Mouse (Mus musculus): ENCODE measurements around the gene Rab8b. TPM values are rescaled to one million over a fixed set of nuclear protein-coding genes. Genes with fewer than 3 reads are reported as not detected.
"Not testable (repeated sequence)": the region's sequence is repeated elsewhere in the genome, so short reads cannot be mapped to it uniquely, and the experiment has no call there.

Rab8b gene
- total RNA-seq, 2 experiments from 2014 or later, result 48.8 to 78.3 TPM

GRCm38 (mm10) chr9:66887960-66888610 lies 31.4 kb downstream of the Rab8b start:
- ATAC-seq (replicated peaks; ENCODE audit: poor library complexity), result peak; percentile 38; the same call in 1 of the 2 replicates

- no peak for ATAC-seq (replicated peaks; ENCODE audit: poor library complexity)
Measured at GRCm38 (mm10) chr9:66887301-66887902, 32.1 kb downstream of the Rab8b start.

GRCm38 (mm10) chr9:66886818-66887217 lies 32.7 kb downstream of the Rab8b start:
- peak; percentile 61 for ATAC-seq (replicated peaks; ENCODE audit: poor library complexity)

GRCm38 (mm10) chr9:66886366-66886765 lies 33.1 kb downstream of the Rab8b start:
- no peak for ATAC-seq (replicated peaks; ENCODE audit: poor library complexity)

GRCm38 (mm10) chr9:66884609-66885008 lies 34.9 kb downstream of the Rab8b start:
- no peak for ATAC-seq (replicated peaks; ENCODE audit: poor library complexity)

GRCm38 (mm10) chr9:66883500-66883899 lies 36.0 kb downstream of the Rab8b start:
- ATAC-seq (replicated peaks; ENCODE audit: poor library complexity), result 0 out of 2 replicates have a peak, but pooled peaks have one; percentile 20

GRCm38 (mm10) chr9:66882406-66882821 lies 37.1 kb downstream of the Rab8b start:
- peak; percentile 59 for ATAC-seq (replicated peaks; ENCODE audit: poor library complexity)

- ATAC-seq (replicated peaks; ENCODE audit: poor library complexity), result peak; percentile 51
Measured at GRCm38 (mm10) chr9:66881858-66882257, 37.6 kb downstream of the Rab8b start.

- ATAC-seq (replicated peaks; ENCODE audit: poor library complexity), result no peak
Measured at GRCm38 (mm10) chr9:66880752-66881151, 38.7 kb downstream of the Rab8b start.

- ATAC-seq (replicated peaks; ENCODE audit: poor library complexity), result peak; percentile 45
Measured at GRCm38 (mm10) chr9:66879486-66879885, 40.0 kb downstream of the Rab8b start.

- no peak for ATAC-seq (replicated peaks; ENCODE audit: poor library complexity)
Measured at GRCm38 (mm10) chr9:66878899-66879298, 40.6 kb downstream of the Rab8b start.

- no peak for ATAC-seq (replicated peaks; ENCODE audit: poor library complexity)
Measured at GRCm38 (mm10) chr9:66876577-66876976, 42.9 kb downstream of the Rab8b start.

GRCm38 (mm10) chr9:66874297-66874696 lies 45.2 kb downstream of the Rab8b start:
- no peak for ATAC-seq (replicated peaks; ENCODE audit: poor library complexity)

- peak; percentile 61 for ATAC-seq (replicated peaks; ENCODE audit: poor library complexity)
Measured at GRCm38 (mm10) chr9:66873531-66873930, 46.0 kb downstream of the Rab8b start.

GRCm38 (mm10) chr9:66873009-66873408 lies 46.5 kb downstream of the Rab8b start:
- ATAC-seq (replicated peaks; ENCODE audit: poor library complexity), result not testable (repeated sequence)

- no peak for ATAC-seq (replicated peaks; ENCODE audit: poor library complexity)
Measured at GRCm38 (mm10) chr9:66872015-66872727, 47.3 kb downstream of the Rab8b start.

- no peak for ATAC-seq (replicated peaks; ENCODE audit: poor library complexity)
Measured at GRCm38 (mm10) chr9:66864708-66865107, 54.8 kb downstream of the Rab8b start.

GRCm38 (mm10) chr9:66863456-66863855 lies 56.0 kb downstream of the Rab8b start:
- no peak for ATAC-seq (replicated peaks; ENCODE audit: poor library complexity)

- ATAC-seq (replicated peaks; ENCODE audit: poor library complexity), result no peak
Measured at GRCm38 (mm10) chr9:66862202-66862601, 57.3 kb downstream of the Rab8b start.

- ATAC-seq (replicated peaks; ENCODE audit: poor library complexity), result no peak
Measured at GRCm38 (mm10) chr9:66861104-66861767, 58.3 kb downstream of the Rab8b start.

GRCm38 (mm10) chr9:66859523-66859922 lies 60.0 kb downstream of the Rab8b start:
- no peak for ATAC-seq (replicated peaks; ENCODE audit: poor library complexity)
